Mouse (Mus musculus) NIH3T3 (cell line): Measurements from ENCODE around the gene Kdm2a.

ENCODE experiments used
- DNase-seq: peaks from one replicate; pipeline ENCODE4 v3.0.0-alpha.2; 2012; ENCODE audit warnings: low read depth

The Kdm2a gene

GRCm38 (mm10) chr19:4299126-4299525 is 99.0 kb downstream of the Kdm2a start:
- DNase-seq: no peak

- DNase-seq: no peak
Observed at GRCm38 (mm10) chr19:4298322-4299121, 99.6 kb downstream of the Kdm2a start.

GRCm38 (mm10) chr19:4297851-4298250 is 100.2 kb downstream of the Kdm2a start:
- DNase-seq: no peak

GRCm38 (mm10) chr19:4296611-4297010 is 101.5 kb downstream of the Kdm2a start:
- no peak for DNase-seq

- DNase-seq: no peak
Observed at GRCm38 (mm10) chr19:4295391-4295790, 102.7 kb downstream of the Kdm2a start.

- no peak for DNase-seq
Observed at GRCm38 (mm10) chr19:4294381-4295097, 103.5 kb downstream of the Kdm2a start.

- DNase-seq: no peak
Observed at GRCm38 (mm10) chr19:4291161-4291560, 106.9 kb downstream of the Kdm2a start.

- no peak for DNase-seq
Observed at GRCm38 (mm10) chr19:4290749-4291148, 107.3 kb downstream of the Kdm2a start.

- DNase-seq: peak; percentile 28
Observed at GRCm38 (mm10) chr19:4283653-4284052, 114.4 kb downstream of the Kdm2a start.

GRCm38 (mm10) chr19:4282898-4283553 is 115.1 kb downstream of the Kdm2a start, which contains the start of gene Ankrd13d:
Gene Ankrd13d, minus strand, starts transcription at chr19:4283137.
- DNase-seq: peak; percentile 96

- no peak for DNase-seq
Observed at GRCm38 (mm10) chr19:4280425-4280824, 117.7 kb downstream of the Kdm2a start.

GRCm38 (mm10) chr19:4279487-4279886 is 118.6 kb downstream of the Kdm2a start:
- DNase-seq: peak; percentile 59

GRCm38 (mm10) chr19:4270972-4271371 is 127.1 kb downstream of the Kdm2a start:
- DNase-seq: no peak

GRCm38 (mm10) chr19:4270187-4270586 is 127.9 kb downstream of the Kdm2a start:
- DNase-seq: no peak

- DNase-seq: no peak
Observed at GRCm38 (mm10) chr19:4268566-4269361, 129.3 kb downstream of the Kdm2a start, which contains the start of gene Ssh3. Gene Ssh3, minus strand, starts transcription at chr19:4269180.

GRCm38 (mm10) chr19:4265956-4266355 is 132.1 kb downstream of the Kdm2a start:
- no peak for DNase-seq
